8 mouse cellular contexts compared by ENCODE assay signal in genomic region chr9:62122508-62123215, GRCm38 (mm10). TPM values are rescaled to one million over a fixed set of nuclear protein-coding genes. Genes with fewer than 3 reads are reported as not detected.
DNase-seq lines count a peak whose midpoint lies in the region; ATAC-seq lines count a peak whose summit lies in the region.

TSS of gene Glce (minus strand) at chr9:62122655.

- H3K9me3 ChIP-seq in hindbrain, embryonic 14.5 days (ENCODE audit: control insufficient read depth, low read length), result no peaks in the 10 kb centered on the region

- H3K27me3 ChIP-seq in hindbrain, embryonic 14.5 days (ENCODE audit: control insufficient read depth, insufficient read depth, low read length), result 0 out of 2 replicates have a peak, but pooled peaks cover 3% of the 10 kb centered on the region

- DNase-seq in R1 (ENCODE audit: low read depth, low spot score), result peak; percentile 98
- DNase-seq in cerebellum, postnatal 25 days, result peak; percentile 98
- DNase-seq in frontal cortex, postnatal 25 days (ENCODE audit: low spot score in 2 of 2), result peak; percentile 94 to 96
- DNase-seq in hindbrain, embryonic 14.5 days (ENCODE audit: low spot score), result peak; percentile 96
- peak; percentile 98 to 99 for DNase-seq in layer of hippocampus, postnatal 36 days
- DNase-seq in lung, postnatal 36 days, result peak; percentile 97
- peak; percentile 99 for DNase-seq in retina, postnatal 1 day
- peak; percentile 95 to 96 for DNase-seq in urinary bladder, adult 18-20 months (ENCODE audit: low spot score in 2 of 2)

- H3K9ac ChIP-seq in hindbrain, embryonic 14.5 days, result peak within 1 kb of the TSS; percentile 87

- peak within 1 kb of the TSS; percentile 70 for H3K4me2 ChIP-seq in hindbrain, embryonic 14.5 days (replicated peaks)

- H3K27ac ChIP-seq in hindbrain, embryonic 14.5 days, result peak within 1 kb of the TSS; percentile 93

- no peaks in the 10 kb centered on the region for H3K36me3 ChIP-seq in hindbrain, embryonic 14.5 days (replicated peaks; ENCODE audit: control insufficient read depth, insufficient read depth)

- peak; percentile 99 for ATAC-seq in hindbrain, embryonic 14.5 days (ENCODE audit: low FRiP score)

- peaks cover 24% of the 10 kb centered on the region; the same call in 1 of the 2 replicates for H3K4me1 ChIP-seq in hindbrain, embryonic 14.5 days (replicated peaks; ENCODE audit: control insufficient read depth, insufficient read depth, low read length)

- peak within 1 kb of the TSS; percentile 83 for H3K4me3 ChIP-seq in hindbrain, embryonic 14.5 days (replicated peaks; ENCODE audit: low read length)

- 0% methylated on average over 51 of the region's 51 CpGs for WGBS in hindbrain, embryonic 14.5 days

RNA-seq across cellular contexts. Expression of gene Glce, which starts in this region (rescaled TPM):
- 23.5 and 27.5 TPM in 2 replicates for polyA plus RNA-seq in hindbrain, embryonic 14.5 days (2014; fragmentation: Nextera tagmentation; extraction: Ambion mirVana)
- 10 to 100 TPM; 24.1 to 27.2 TPM for total RNA-seq in layer of hippocampus, postnatal 36 days (2021)

Comparison
In these comparisons a context has a peak if more than half of its experiments do, and no peak if none do; other contexts are left out.
1. Peak in every context shown above with its lines: DNase-seq, ATAC-seq, H3K4me3 ChIP-seq and H3K27ac ChIP-seq.